Comparison of ENCODE assay signal across 17 mouse cellular contexts in genomic region chr5:137523396-137524250, GRCm38 (mm10). TPM values are rescaled to one million over a fixed set of nuclear protein-coding genes. Genes with fewer than 3 reads are reported as not detected.
DNase-seq lines count a peak whose midpoint lies in the region; ATAC-seq lines count a peak whose summit lies in the region.
"Had no signal": no experiment of that assay in that cellular context is flagged by ENCODE, and none has a peak within 500 bp of the region (broad histone marks: within the 10 kb centered on the region; RNA-seq: fewer than 3 reads in every experiment).

No protein-coding gene starts in this region.

- H3K27me3 ChIP-seq in hindbrain, embryonic 13.5 days: no peaks in the 10 kb centered on the region
- H3K27me3 ChIP-seq in hindbrain, embryonic 16.5 days (replicated peaks; ENCODE audit: control insufficient read depth, insufficient read depth, low read length): no peaks in the 10 kb centered on the region
- H3K27me3 ChIP-seq in forebrain, embryonic 15.5 days: no peaks in the 10 kb centered on the region

- no peak overlapping the region for H3K9ac ChIP-seq in hindbrain, embryonic 13.5 days
- H3K9ac ChIP-seq in hindbrain, embryonic 16.5 days (ENCODE audit: low read depth, low read length): no peak overlapping the region
- no peak overlapping the region for H3K9ac ChIP-seq in forebrain, embryonic 15.5 days (replicated peaks)

- H3K4me2 ChIP-seq in hindbrain, embryonic 13.5 days: no peak overlapping the region
- no peak overlapping the region for H3K4me2 ChIP-seq in hindbrain, embryonic 16.5 days (ENCODE audit: low read length)
- H3K4me2 ChIP-seq in forebrain, embryonic 15.5 days (replicated peaks): no peak overlapping the region

- H3K36me3 ChIP-seq in hindbrain, embryonic 13.5 days: peaks cover 97% of the 10 kb centered on the region
- H3K36me3 ChIP-seq in hindbrain, embryonic 16.5 days (ENCODE audit: control insufficient read depth, insufficient read depth, low read length): peaks cover 75% of the 10 kb centered on the region
- H3K36me3 ChIP-seq in forebrain, embryonic 15.5 days: peaks cover 95% of the 10 kb centered on the region

- no peak for ATAC-seq in cerebellum, adult (ENCODE audit: insufficient number of reproducible peaks, low FRiP score, low TSS enrichment)
- no peak for ATAC-seq in hindbrain, embryonic 13.5 days (ENCODE audit: low FRiP score)
- no peak for ATAC-seq in hindbrain, embryonic 16.5 days
- ATAC-seq in forebrain, embryonic 15.5 days (replicated peaks): no peak
- ATAC-seq in megakaryocyte progenitor cell, adult 5-6 weeks (replicated peaks; ENCODE audit: poor library complexity): no peak

- peak; percentile 3 to 24 for DNase-seq in cerebellum, postnatal 10 days
- DNase-seq in 416B (ENCODE audit: low read depth): peak; percentile 27
- no peak for DNase-seq in Muller cell, postnatal 12 days (ENCODE audit: inconsistent ontology term)
- DNase-seq: kidney, adult 11 months; layer of hippocampus, postnatal 36 days had no signal

- peak overlapping the region; percentile 50; the same call in 1 of the 2 replicates for H3K27ac ChIP-seq in hindbrain, embryonic 13.5 days
- H3K27ac ChIP-seq in hindbrain, embryonic 16.5 days (ENCODE audit: low read depth, low read length): no peak overlapping the region
- H3K27ac ChIP-seq in forebrain, embryonic 15.5 days (replicated peaks): peak overlapping the region; percentile 37
- H3K27ac ChIP-seq: gastrocnemius, adult 2 months; heart, embryonic 10.5 days had no signal

- WGBS in hindbrain, embryonic 13.5 days: 84% methylated on average over 25 of the region's 25 CpGs
- 83% methylated on average over 25 of the region's 25 CpGs for WGBS in hindbrain, embryonic 16.5 days
- WGBS in forebrain, embryonic 15.5 days: 76% methylated on average over 25 of the region's 25 CpGs

- H3K4me1 ChIP-seq in hindbrain, embryonic 13.5 days (replicated peaks): peaks cover 28% of the 10 kb centered on the region
- H3K4me1 ChIP-seq in hindbrain, embryonic 16.5 days (ENCODE audit: control insufficient read depth, insufficient read depth, low read depth, low read length): peaks cover 10% of the 10 kb centered on the region
- peaks cover 11% of the 10 kb centered on the region for H3K4me1 ChIP-seq in forebrain, embryonic 15.5 days

- no peaks in the 10 kb centered on the region for H3K9me3 ChIP-seq in hindbrain, embryonic 13.5 days
- no peaks in the 10 kb centered on the region for H3K9me3 ChIP-seq in hindbrain, embryonic 16.5 days (ENCODE audit: control insufficient read depth, low read length)
- no peaks in the 10 kb centered on the region for H3K9me3 ChIP-seq in forebrain, embryonic 15.5 days
- H3K9me3 ChIP-seq: heart, embryonic 10.5 days had no signal

- H3K4me3 ChIP-seq in hindbrain, embryonic 13.5 days: no peak overlapping the region
- H3K4me3 ChIP-seq in hindbrain, embryonic 16.5 days (ENCODE audit: low read length): no peak overlapping the region
- no peak overlapping the region for H3K4me3 ChIP-seq in forebrain, embryonic 15.5 days
- H3K4me3 ChIP-seq: gastrocnemius, adult 2 months; heart, embryonic 10.5 days had no signal

RNA-seq across cellular contexts. Expression of gene Gigyf1, which starts 5.3 kb away (rescaled TPM):
- polyA plus RNA-seq in hindbrain, embryonic 13.5 days (2015; fragmentation: Nextera tagmentation; extraction: Ambion mirVana): 17.9 and 19.5 TPM in 2 replicates
- 11.8 and 16.3 TPM in 2 replicates for polyA plus RNA-seq in hindbrain, embryonic 16.5 days (2015; fragmentation: Nextera tagmentation; extraction: Ambion mirVana)
- polyA plus RNA-seq in forebrain, embryonic 15.5 days (2015; fragmentation: Nextera tagmentation; extraction: Ambion mirVana): 19.2 and 20.0 TPM in 2 replicates
- total RNA-seq in megakaryocyte progenitor cell, adult 5-6 weeks (2015): 7.1 and 8.6 TPM in 2 replicates
- 4.7 and 7.2 TPM in 2 replicates for total RNA-seq in megakaryocyte progenitor cell, adult 5-6 weeks (2017)

RNA-seq across cellular contexts. Expression of gene Epo, which starts 9.4 kb away (rescaled TPM):
- polyA plus RNA-seq in hindbrain, embryonic 13.5 days (2015; fragmentation: Nextera tagmentation; extraction: Ambion mirVana): not detected in 2 replicates
- polyA plus RNA-seq in hindbrain, embryonic 16.5 days (2015; fragmentation: Nextera tagmentation; extraction: Ambion mirVana): not detected in 2 replicates
- polyA plus RNA-seq in forebrain, embryonic 15.5 days (2015; fragmentation: Nextera tagmentation; extraction: Ambion mirVana): not detected in 2 replicates
- total RNA-seq in megakaryocyte progenitor cell, adult 5-6 weeks (2015): not detected in 2 replicates
- total RNA-seq in megakaryocyte progenitor cell, adult 5-6 weeks (2017): not detected in 2 replicates
- total RNA-seq: gastrocnemius, adult 2 months; heart, postnatal 25 days; layer of hippocampus, postnatal 36 days had no signal
- polyA plus RNA-seq: spleen, adult 2 months; testis, adult 2 months; urinary bladder, adult 2 months had no signal

RNA-seq across cellular contexts. Expression of gene Gnb2, which starts 9.7 kb away (rescaled TPM):
- polyA plus RNA-seq in hindbrain, embryonic 13.5 days (2015; fragmentation: Nextera tagmentation; extraction: Ambion mirVana): 529 and 536 TPM in 2 replicates
- polyA plus RNA-seq in hindbrain, embryonic 16.5 days (2015; fragmentation: Nextera tagmentation; extraction: Ambion mirVana): 519 and 521 TPM in 2 replicates
- 535 and 578 TPM in 2 replicates for polyA plus RNA-seq in forebrain, embryonic 15.5 days (2015; fragmentation: Nextera tagmentation; extraction: Ambion mirVana)
- 193 and 223 TPM in 2 replicates for total RNA-seq in megakaryocyte progenitor cell, adult 5-6 weeks (2015)
- 187 and 251 TPM in 2 replicates for total RNA-seq in megakaryocyte progenitor cell, adult 5-6 weeks (2017)

RNA-seq across cellular contexts. Expression of gene Pop7, which starts 21.3 kb away (rescaled TPM):
- polyA plus RNA-seq in hindbrain, embryonic 13.5 days (2015; fragmentation: Nextera tagmentation; extraction: Ambion mirVana): 82.2 and 85.1 TPM in 2 replicates
- polyA plus RNA-seq in hindbrain, embryonic 16.5 days (2015; fragmentation: Nextera tagmentation; extraction: Ambion mirVana): 79.3 and 87.0 TPM in 2 replicates
- 75.9 and 79.3 TPM in 2 replicates for polyA plus RNA-seq in forebrain, embryonic 15.5 days (2015; fragmentation: Nextera tagmentation; extraction: Ambion mirVana)
- total RNA-seq in megakaryocyte progenitor cell, adult 5-6 weeks (2015): 31.9 and 35.0 TPM in 2 replicates
- total RNA-seq in megakaryocyte progenitor cell, adult 5-6 weeks (2017): 22.7 and 29.2 TPM in 2 replicates

RNA-seq across cellular contexts. Expression of gene Actl6b, which starts 29.7 kb away (rescaled TPM):
- 256 and 271 TPM in 2 replicates for polyA plus RNA-seq in hindbrain, embryonic 13.5 days (2015; fragmentation: Nextera tagmentation; extraction: Ambion mirVana)
- polyA plus RNA-seq in hindbrain, embryonic 16.5 days (2015; fragmentation: Nextera tagmentation; extraction: Ambion mirVana): 268 and 271 TPM in 2 replicates
- polyA plus RNA-seq in forebrain, embryonic 15.5 days (2015; fragmentation: Nextera tagmentation; extraction: Ambion mirVana): 250 and 259 TPM in 2 replicates
- total RNA-seq in megakaryocyte progenitor cell, adult 5-6 weeks (2015): not detected in 2 replicates
- total RNA-seq in megakaryocyte progenitor cell, adult 5-6 weeks (2017): not detected in 2 replicates
- total RNA-seq: gastrocnemius, adult 2 months; heart, postnatal 25 days had no signal
- polyA plus RNA-seq: heart, embryonic 10.5 days; limb, embryonic 11.5 days; spleen, adult 2 months had no signal
